Mouse (Mus musculus): ENCODE measurements at regions not wholly inside any gene's neighbourhood (a gene's known extent, or its start where the extent isn't known, plus 50 kb on each side); places are given as distances from the start of the nearest gene placed in this dataset.

DNA sequence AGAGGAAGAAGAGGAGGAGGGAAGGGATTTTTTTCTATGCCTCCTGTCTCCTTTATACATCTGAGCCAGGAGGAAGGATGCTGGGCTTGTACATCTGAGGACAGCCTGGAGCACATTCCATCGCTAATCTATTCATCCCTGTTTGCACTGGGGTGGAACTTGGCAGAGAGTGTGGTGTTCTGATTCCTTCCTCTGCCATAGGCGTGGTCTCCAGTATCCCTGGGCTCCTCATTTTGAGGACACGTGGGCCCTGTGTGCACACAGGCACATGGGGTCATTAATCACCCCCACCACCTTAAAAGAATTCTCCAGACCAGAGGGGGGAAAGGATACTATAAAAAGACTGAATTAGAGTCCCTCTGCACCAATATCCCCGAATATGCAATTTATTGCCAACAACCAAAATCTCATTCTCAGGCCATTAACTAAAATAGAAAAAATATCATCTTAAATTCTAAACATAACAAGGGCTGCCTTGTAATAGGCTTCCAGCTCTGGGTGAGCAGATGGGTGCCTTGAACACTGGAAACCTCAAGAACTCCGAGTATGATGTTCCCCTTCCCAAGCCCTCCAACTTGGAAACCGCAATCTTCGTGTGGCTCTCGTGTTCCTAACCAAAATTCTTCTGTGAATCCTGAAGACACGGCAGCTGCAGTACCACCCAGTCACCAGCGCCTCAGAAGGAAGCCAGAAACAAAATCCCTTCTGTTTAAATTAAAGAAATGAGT, 254.7 kb downstream of the Cxcl12 start:
- no peak for ATAC-seq
- no peak for DNase-seq (ENCODE audit: low read depth, low spot score)
- H3K27me3 ChIP-seq: no peaks in the 10 kb centered on the region
- ChIA-PET CTCF (no interaction called here), POLR2A (no interaction called here)
- no peak for TF ChIP-seq CTCF (IDR thresholded peaks at IDR 0.05)
- in situ Hi-C loops (cut with MboI; ENCODE audit: low pct_unique_long_range_greater_than_20kb): no loop called here

DNA sequence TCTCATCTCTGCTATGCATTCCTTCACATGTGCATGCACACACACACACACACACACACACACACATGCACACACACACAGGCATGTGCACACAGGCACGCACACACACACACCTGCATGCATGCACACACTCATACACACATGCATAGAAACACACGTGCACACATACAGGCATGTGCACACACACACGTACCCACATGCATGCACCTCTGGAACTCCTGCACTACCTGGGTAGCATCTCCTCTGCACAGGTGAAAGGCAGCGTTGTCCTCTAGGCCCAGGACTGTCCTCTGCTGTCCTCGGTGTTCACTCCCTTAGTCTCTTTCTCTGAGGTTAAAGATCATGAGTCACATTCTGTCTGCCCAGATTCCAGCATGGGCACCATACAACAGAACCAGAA, 258.0 kb downstream of the Cxcl12 start:
- ChIA-PET CTCF (no interaction called here), POLR2A (no interaction called here)
- in situ Hi-C loops (cut with MboI; ENCODE audit: low pct_unique_long_range_greater_than_20kb): no loop called here
- no peak for TF ChIP-seq CTCF (IDR thresholded peaks at IDR 0.05)
- DNase-seq (ENCODE audit: low read depth, low spot score) (no peak), ATAC-seq (no peak)
- no peaks in the 10 kb centered on the region for H3K27me3 ChIP-seq

DNA sequence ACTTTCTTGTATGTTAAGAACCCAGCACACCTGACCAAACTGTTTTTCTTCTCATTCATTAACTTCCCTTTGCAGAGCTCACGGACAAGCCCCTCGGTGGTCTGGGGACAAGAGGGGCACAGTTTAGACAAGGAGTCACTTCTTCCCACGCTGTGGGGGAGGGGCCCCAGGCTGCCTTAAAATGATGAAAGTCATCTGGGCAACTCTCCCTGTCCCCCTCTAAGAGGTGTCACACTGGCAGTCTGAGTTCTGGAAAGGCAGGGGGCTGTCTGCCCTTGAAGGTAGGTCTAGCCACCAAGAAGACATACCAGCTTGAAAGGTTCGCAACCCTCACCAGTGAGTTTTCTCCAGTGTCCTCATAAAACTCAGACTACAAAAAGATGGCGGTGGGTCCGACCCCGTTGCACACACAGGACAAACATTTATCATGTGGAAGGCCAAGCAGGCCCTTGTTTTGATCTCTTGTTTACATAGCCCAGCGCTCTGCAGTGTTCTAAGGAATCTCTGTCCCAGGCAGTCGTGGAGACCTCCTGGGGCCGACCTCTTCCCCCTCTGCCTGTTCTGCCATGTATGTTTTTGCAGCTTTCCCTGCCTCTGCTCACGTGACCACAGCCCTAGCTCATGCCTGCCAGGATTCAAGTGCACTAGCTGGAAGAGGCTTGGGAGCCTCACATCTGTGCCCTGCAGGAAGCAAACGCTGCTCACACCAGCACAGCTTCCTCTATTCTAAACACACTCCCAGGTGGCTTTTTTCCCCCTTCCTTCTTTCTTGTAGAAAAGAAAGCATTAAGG, 259.2 kb downstream of the Cxcl12 start:
- in situ Hi-C loops (cut with MboI; ENCODE audit: low pct_unique_long_range_greater_than_20kb): no loop called here
- CTCF ChIA-PET: interaction anchor here (1.2 kb wide), 1 partner anchor 9 kb away, joined by 4 read pairs; no protein-coding TSS in a partner anchor
- H3K27me3 ChIP-seq: no peaks in the 10 kb centered on the region
- DNase-seq (ENCODE audit: low read depth, low spot score) (no peak), ATAC-seq (no peak)
- no peak for TF ChIP-seq CTCF (IDR thresholded peaks at IDR 0.05)
- POLR2A ChIA-PET: no interaction called here

DNA sequence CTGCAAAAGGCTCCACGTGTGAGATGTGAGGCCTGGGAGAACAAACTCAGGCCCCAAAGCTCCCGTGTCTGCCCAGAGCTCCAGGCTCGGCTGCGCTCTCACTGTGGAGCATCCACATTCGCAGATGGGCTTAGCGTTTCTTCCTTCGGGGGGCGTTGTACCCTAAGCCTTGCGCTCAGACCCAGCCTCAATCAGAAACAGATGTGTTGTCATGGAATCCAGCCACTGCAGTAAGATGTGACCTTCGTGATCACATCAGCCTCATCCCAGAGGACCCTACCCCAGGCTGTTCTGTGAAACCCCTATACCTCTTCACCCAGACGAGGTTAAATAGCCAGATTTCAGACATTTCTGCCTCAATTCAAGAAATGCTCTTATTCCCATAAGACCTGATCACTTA, 260.1 kb downstream of the Cxcl12 start:
- ATAC-seq (no peak), DNase-seq (ENCODE audit: low read depth, low spot score) (no peak)
- ChIA-PET CTCF (interaction anchor here (1.9 kb wide), 1 partner anchor 17 kb away, joined by 5 read pairs; no protein-coding TSS in a partner anchor), POLR2A (interaction anchor here (0.6 kb wide), 1 partner anchor 131 kb away, joined by 4 read pairs; no protein-coding TSS in a partner anchor)
- in situ Hi-C loops (cut with MboI; ENCODE audit: low pct_unique_long_range_greater_than_20kb): no loop called here
- no peak for TF ChIP-seq CTCF (IDR thresholded peaks at IDR 0.05)
- no peaks in the 10 kb centered on the region for H3K27me3 ChIP-seq

DNA sequence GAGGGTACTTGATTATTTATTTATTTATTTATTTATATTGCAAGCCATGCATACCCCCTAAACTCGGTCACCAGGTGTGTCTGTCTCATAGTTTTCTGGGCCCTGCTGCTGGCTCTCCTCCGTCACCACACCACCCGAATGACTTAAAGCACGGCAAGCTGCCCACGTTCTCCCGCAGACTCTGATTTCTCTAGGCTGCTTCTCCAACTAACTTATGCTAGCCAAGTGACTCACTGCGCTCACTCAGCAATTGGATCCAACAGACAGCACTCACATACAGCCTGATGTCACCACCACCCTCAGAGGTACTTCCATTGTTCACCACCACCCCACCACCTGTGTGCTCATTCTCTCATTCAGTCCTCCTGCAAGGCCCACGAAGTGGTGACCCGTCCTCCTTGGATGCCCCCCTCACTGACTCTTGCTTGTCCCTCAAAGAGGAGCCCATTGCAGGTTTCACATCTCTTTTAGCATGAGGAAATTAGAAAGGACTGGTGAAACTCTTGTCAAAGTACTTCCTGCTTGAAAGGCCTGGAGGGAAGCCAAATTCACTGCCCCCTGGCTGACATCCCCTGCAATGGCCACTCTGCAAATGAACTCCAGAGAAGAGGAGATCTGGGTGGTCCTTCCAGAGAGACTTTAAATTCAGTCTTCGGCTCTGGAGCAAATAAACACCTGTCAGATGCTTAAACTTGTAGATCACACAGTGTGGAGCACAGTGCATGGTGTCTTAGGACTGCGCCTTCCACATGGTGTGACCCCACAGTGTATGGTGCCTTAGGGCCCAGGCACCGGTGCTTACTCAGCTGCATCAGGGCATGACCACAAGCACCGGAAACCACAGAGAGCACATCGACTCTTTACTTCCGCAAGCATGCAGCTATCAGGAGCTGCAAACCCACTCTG, 262.8 kb downstream of the Cxcl12 start:
- in situ Hi-C loops (cut with MboI; ENCODE audit: low pct_unique_long_range_greater_than_20kb): loop anchor here (10.0 kb wide), 1 partner anchor 256 kb away; no protein-coding TSS in a partner anchor
- CTCF ChIA-PET: no interaction called here
- no peak for TF ChIP-seq CTCF (IDR thresholded peaks at IDR 0.05)
- DNase-seq (ENCODE audit: low read depth, low spot score) (no peak), ATAC-seq (no peak)
- POLR2A ChIA-PET: no interaction called here
- no peaks in the 10 kb centered on the region for H3K27me3 ChIP-seq

DNA sequence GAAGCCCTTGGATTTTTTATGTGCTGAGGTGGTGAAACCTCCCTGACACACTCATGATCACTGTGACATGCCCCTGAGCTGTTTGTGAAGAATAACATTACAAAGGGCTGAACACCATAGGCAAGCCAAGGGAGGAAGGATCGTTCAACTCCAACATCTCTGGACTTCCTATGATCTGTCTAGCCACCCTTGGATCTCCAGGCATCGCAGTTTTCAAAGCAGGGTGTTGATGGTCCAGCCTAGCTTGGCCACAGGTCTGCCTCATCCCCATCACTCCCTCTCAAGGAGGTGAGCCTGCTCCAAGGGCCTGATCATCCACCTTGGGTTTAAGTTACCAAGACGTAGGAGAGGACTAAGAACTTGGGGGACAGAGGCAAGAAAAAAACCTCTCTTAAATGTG, 268.5 kb downstream of the Cxcl12 start:
- DNase-seq (ENCODE audit: low read depth, low spot score) (no peak), ATAC-seq (no peak)
- no peak for TF ChIP-seq CTCF (IDR thresholded peaks at IDR 0.05)
- ChIA-PET POLR2A (no interaction called here), CTCF (interaction anchor here (1.8 kb wide), 1 partner anchor 10 kb away, joined by 4 read pairs; no protein-coding TSS in a partner anchor)
- no peaks in the 10 kb centered on the region for H3K27me3 ChIP-seq
- in situ Hi-C loops (cut with MboI; ENCODE audit: low pct_unique_long_range_greater_than_20kb): loop anchor here (10.0 kb wide), 1 partner anchor 262 kb away; no protein-coding TSS in a partner anchor

DNA sequence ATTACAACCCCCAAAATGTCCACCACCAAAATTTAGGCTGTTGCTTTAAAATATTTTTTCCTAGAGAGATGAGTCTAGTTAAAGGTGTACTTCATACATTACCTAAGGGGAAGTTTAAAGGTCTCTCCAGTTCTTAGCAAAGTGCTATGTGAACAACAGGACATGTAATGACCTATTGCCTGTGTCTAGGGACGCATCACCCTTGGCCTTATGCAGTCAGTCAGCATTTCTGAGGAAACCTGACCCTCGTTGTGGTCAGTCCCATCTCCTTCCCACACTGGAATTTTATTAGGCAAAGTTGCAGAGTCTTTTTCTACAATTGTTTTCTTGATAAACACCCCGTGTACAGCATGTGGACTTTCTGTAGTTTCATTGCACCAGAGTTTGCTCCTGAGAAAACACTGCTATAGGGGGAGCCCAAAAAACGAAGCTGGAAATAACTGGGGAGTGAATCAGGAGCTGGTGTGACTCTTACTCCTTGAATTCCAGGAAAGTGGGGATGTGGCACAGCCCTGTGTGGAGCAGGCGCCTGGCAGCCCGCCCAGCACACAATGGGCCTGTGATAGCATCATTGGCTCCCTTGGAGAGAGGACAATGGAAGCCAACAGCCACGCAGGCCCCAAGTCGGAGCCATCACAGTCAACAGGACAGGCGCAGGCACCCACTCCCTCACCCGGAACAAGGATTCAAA, 269.2 kb downstream of the Cxcl12 start:
- ATAC-seq (peak; percentile 73), DNase-seq (ENCODE audit: low read depth, low spot score) (peak; percentile 58)
- H3K27me3 ChIP-seq: no peaks in the 10 kb centered on the region
- in situ Hi-C loops (cut with MboI; ENCODE audit: low pct_unique_long_range_greater_than_20kb): loop anchor here (10.0 kb wide), 1 partner anchor 263 kb away; no protein-coding TSS in a partner anchor
- no peak for TF ChIP-seq CTCF (IDR thresholded peaks at IDR 0.05)
- ChIA-PET CTCF (interaction anchor here (0.6 to 2.2 kb wide), 3 partner anchors 10 to 62 kb away, joined by 3 to 5 read pairs (median 4); no protein-coding TSS in a partner anchor), POLR2A (no interaction called here)

DNA sequence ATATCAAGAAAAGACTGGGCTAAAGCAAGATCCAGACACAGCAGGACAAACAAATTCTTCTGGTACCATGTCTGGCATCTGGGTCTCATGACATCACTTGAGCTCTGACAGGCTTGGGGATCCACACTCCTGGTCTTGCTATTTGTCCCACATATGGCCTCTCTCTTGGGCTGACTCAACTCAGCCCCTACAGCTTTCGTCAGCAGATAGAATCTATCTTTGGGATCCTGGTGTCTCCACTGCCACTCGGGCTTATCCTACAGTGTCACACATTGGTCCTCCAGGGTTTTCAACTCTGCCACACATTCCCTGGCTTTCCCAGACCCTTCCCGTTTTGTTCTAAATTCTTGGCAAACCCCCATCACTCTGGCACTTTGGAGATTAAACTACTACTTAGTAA, 280.3 kb downstream of the Cxcl12 start:
- H3K27me3 ChIP-seq: no peaks in the 10 kb centered on the region
- CTCF ChIA-PET: no interaction called here
- in situ Hi-C loops (cut with MboI; ENCODE audit: low pct_unique_long_range_greater_than_20kb): no loop called here
- ATAC-seq (no peak), DNase-seq (ENCODE audit: low read depth, low spot score) (no peak)
- TF ChIP-seq CTCF (IDR thresholded peaks at IDR 0.05): no peak
- POLR2A ChIA-PET: no interaction called here

DNA sequence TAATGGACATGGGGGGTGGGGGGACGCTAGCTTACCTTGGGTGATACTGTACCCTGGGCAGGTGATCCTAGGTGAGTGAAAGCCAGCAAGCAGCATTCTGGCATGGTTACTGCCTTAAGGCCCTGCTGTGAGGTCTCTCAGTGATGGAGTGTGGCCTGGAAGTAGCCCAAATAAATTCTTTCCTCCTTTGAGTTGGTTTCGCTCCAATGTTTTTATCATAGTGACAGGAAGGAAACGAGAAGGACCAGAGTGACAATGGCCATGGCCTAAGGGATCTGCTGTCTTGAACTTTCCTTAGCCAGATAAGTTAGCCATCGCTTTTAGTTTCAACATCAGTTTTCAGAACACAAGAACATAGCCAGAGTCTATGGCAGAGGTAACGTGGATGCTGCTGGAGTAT, 282.7 kb downstream of the Cxcl12 start:
- in situ Hi-C loops (cut with MboI; ENCODE audit: low pct_unique_long_range_greater_than_20kb): no loop called here
- DNase-seq (ENCODE audit: low read depth, low spot score): no peak
- ChIA-PET POLR2A (no interaction called here), CTCF (interaction anchor here (1.9 kb wide), 1 partner anchor 12 kb away, joined by 5 read pairs; no protein-coding TSS in a partner anchor)
- no peak for TF ChIP-seq CTCF (IDR thresholded peaks at IDR 0.05)
- ATAC-seq: no peak
- H3K27me3 ChIP-seq: no peaks in the 10 kb centered on the region

DNA sequence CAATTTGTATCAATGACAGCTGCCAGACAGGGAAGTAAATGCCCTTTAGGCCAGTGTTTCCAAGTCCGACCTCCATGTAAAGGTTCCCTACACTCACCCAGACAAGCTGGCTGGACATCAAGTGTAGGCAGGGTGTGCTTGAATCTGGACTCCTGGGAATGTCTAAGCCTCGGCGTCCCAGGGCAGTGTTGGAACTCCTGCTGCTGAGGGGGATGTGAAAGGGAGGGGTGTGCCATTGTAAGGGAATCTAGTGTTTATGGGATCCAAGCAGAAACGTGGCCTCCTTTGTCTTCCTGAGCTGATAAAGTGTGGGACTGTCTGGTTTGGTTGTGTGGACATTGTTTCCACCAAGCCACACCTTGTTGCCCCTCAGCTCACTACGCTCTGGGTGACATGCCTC, 291.9 kb downstream of the Cxcl12 start:
- ATAC-seq (no peak), DNase-seq (ENCODE audit: low read depth, low spot score) (no peak)
- POLR2A ChIA-PET: no interaction called here
- no peak for TF ChIP-seq CTCF (IDR thresholded peaks at IDR 0.05)
- in situ Hi-C loops (cut with MboI; ENCODE audit: low pct_unique_long_range_greater_than_20kb): no loop called here
- CTCF ChIA-PET: no interaction called here
- H3K27me3 ChIP-seq: no peaks in the 10 kb centered on the region
